Mouse (Mus musculus): ENCODE results near the gene Actr5. TPM values are rescaled to one million over a fixed set of nuclear protein-coding genes. Genes with fewer than 3 reads are reported as not detected.

Actr5 gene
- total RNA-seq, 2 experiments from 2014 or later: 0.84 to 4.2 TPM

DNA sequence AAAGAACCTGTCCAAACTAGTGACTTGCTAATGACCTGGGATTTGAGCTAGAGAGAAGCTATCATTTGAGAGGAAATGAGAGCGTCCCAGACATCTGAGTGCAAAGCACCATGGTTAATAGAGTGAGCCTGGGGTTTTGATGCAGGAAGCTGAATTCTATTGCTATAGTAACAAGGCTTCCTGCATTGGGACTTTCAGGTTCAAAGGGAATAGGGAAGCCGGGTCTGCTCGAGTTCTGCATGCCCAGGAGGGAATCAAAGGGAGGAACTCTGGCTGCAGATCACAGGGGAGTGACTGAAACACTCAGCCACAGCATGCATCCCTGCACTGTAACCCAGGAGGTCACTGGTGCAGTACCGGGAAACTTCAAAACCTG lies 58.3 kb downstream of the Actr5 start:
- ATAC-seq (replicated peaks; ENCODE audit: low FRiP score, poor library complexity, severe bottlenecking): no peak

DNA sequence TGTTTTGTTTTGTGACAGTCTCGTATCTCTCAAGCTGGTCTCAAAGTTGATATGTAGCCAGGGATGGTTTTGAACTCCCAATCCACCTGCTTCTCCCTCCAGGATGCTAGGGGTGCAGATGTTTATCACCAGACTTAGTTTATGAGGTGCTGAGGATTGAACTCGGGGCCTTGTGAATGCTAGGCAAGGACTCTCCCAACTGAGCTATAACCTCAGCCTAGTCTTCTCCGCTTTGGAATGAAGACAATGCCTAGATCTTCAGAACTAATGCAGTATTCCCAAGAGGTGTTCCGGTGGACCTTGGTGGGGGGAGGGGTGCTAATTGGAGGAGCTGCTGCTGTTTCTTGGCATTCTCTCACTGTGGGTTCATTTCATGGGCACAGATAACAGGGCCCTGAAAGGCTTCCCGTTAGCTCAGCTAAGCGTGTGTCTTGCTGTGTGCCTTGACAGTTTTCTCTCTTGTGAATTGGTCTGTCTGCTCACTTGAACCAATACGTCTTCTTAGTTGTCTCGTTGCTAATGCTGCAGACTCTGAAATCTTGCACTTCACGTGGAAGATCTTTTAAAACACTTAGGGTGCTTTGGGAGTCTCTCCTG lies 59.7 kb downstream of the Actr5 start:
- ATAC-seq (replicated peaks; ENCODE audit: low FRiP score, poor library complexity, severe bottlenecking): no peak

DNA sequence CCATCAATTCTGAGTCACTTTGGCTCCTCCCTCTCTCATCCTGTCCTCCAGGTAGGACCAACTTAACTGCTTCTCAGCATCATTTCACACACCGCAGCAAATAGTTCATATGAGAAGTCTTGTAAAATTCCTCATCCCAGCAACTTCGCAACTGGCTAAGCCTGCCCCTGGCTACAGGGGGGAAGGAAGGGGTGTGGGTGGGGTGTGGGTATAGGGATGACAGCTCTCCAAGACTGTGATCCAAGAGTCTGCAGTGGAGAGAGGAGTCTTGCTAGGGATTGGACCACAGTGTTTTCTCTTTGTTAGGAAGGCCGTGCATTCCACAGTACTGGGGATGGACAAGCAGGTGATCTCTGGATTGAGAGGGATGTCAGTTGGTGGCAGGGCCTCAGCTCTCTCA lies 60.2 kb downstream of the Actr5 start:
- no peak for ATAC-seq (replicated peaks; ENCODE audit: low FRiP score, poor library complexity, severe bottlenecking)

DNA sequence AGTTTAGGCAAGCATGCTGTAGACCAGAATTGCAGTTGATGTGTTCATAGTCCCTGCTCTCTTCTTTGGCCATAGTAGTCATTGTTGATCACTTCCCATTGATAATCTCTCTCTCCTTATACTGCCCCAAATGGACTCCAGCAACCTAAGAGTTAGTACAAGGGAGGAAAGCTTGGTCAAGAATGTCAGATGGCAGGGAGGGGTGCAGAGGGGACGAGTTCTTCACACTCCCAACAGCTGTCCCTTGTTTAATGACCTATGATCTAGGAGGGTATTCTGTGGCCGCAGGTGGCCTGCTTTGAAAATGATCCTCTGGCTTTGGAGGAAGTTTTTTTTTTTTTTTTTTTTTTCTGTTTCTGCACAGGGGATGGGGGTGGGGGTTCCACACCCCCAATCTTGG lies 61.7 kb downstream of the Actr5 start:
- ATAC-seq (replicated peaks; ENCODE audit: low FRiP score, poor library complexity, severe bottlenecking): no peak

DNA sequence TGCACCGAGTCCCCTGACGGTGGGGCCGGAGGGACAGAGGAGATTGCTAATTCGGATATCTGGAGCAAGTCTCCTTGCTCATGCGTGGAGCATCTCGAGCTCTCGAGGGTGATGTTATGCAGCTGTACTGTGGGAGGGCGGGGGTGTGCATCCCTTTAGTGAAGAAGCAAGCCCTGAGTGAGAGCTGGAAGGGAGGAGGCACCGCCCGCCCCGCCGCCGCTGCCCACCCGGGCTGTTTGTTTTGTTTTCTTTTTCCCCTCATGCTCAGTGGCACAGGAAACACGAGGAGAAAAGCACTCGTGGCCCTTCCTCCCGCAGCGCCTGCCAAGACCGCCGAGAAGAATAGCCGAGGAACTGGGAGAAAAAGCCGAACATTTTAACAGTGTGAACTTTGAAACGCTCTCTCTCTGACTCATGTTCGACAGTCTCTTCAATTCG lies 63.1 kb downstream of the Actr5 start:
- no peak for ATAC-seq (replicated peaks; ENCODE audit: low FRiP score, poor library complexity, severe bottlenecking)

Other genes with a start within 250 kb of the Actr5 start
- not detected in 2 replicates for gene Snhg11, start 249.2 kb upstream of the Actr5 start, total RNA-seq (2015; ENCODE audit: low replicate concordance)
- not detected in 2 replicates for gene Snhg11, start 249.2 kb upstream of the Actr5 start, total RNA-seq (2017; ENCODE audit: low replicate concordance)
- gene Ralgapb, start 215.0 kb upstream of the Actr5 start, total RNA-seq (2015; ENCODE audit: low replicate concordance): 31.4 and 37.8 TPM in 2 replicates
- 24.9 and 29.8 TPM in 2 replicates for gene Ralgapb, start 215.0 kb upstream of the Actr5 start, total RNA-seq (2017; ENCODE audit: low replicate concordance)
- not detected in 2 replicates for gene Adig, start 122.3 kb upstream of the Actr5 start, total RNA-seq (2015; ENCODE audit: low replicate concordance)
- gene Adig, start 122.3 kb upstream of the Actr5 start, total RNA-seq (2017; ENCODE audit: low replicate concordance): not detected in 2 replicates
- gene Arhgap40, start 112.1 kb upstream of the Actr5 start, total RNA-seq (2015; ENCODE audit: low replicate concordance): not detected in 2 replicates
- gene Arhgap40, start 112.1 kb upstream of the Actr5 start, total RNA-seq (2017; ENCODE audit: low replicate concordance): not detected in 2 replicates
- not detected in 2 replicates for gene Slc32a1, start 14.1 kb upstream of the Actr5 start, total RNA-seq (2015; ENCODE audit: low replicate concordance)
- not detected in 2 replicates for gene Slc32a1, start 14.1 kb upstream of the Actr5 start, total RNA-seq (2017; ENCODE audit: low replicate concordance)
- 1.4 and 2.5 TPM in 2 replicates for gene Ppp1r16b, start 40.5 kb downstream of the Actr5 start, total RNA-seq (2015; ENCODE audit: low replicate concordance)
- gene Ppp1r16b, start 40.5 kb downstream of the Actr5 start, total RNA-seq (2017; ENCODE audit: low replicate concordance): 1.7 and 2.3 TPM in 2 replicates
- 24.3 and 33.2 TPM in 2 replicates for gene Fam83d, start 143.2 kb downstream of the Actr5 start, total RNA-seq (2015; ENCODE audit: low replicate concordance)
- 26.9 and 28.9 TPM in 2 replicates for gene Fam83d, start 143.2 kb downstream of the Actr5 start, total RNA-seq (2017; ENCODE audit: low replicate concordance)
- 3.2 and 4.6 TPM in 2 replicates for gene Dhx35, start 169.9 kb downstream of the Actr5 start, total RNA-seq (2015; ENCODE audit: low replicate concordance)
- gene Dhx35, start 169.9 kb downstream of the Actr5 start, total RNA-seq (2017; ENCODE audit: low replicate concordance): 2.3 and 4.0 TPM in 2 replicates

Data from erythroid progenitor cell, adult 5-6 weeks (primary cell).